In the genomic region with DNA sequence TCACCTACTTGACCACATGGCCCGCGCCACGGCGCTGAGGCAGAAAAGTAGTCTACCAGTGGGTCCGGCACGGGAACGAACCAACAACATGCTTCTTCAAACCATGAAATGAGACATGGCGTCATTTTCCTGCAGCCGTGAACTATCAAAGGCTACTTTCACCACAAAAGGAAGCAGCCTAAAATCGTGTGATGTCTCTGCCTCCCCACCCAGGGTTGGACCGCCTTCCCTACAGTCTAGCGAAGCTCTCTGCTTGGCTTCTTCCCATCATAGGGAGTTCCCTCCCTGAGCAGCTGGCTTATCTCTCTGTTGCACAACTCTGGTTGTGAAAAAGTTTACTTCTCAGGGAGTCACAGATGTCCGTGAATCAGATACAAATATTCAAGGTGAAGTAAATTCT, we compare ENCODE assay signal across 9 mouse cellular contexts.
A peak's percentile ranks its signal among the peaks of the same experiment; 100 is the strongest.
DNase-seq lines count a peak whose midpoint lies in the region; ATAC-seq and TF ChIP-seq lines count a peak whose summit lies in the region.
"Had no signal": no experiment of that assay in that cellular context is flagged by ENCODE, and none has a peak within 500 bp of the region (broad histone marks: within the 10 kb centered on the region; RNA-seq: fewer than 3 reads in every experiment).

No protein-coding gene starts in this region.

- H3K27ac ChIP-seq in heart, postnatal 0 days (ENCODE audit: low read depth): no peak overlapping the region
- 0 out of 2 replicates have a peak overlapping the region, but pooled peaks have one; percentile 27 for H3K27ac ChIP-seq in lung, embryonic 15.5 days
- no peak overlapping the region for H3K27ac ChIP-seq in hindbrain, embryonic 11.5 days (ENCODE audit: low read depth, low read length)
- H3K27ac ChIP-seq: forebrain, embryonic 12.5 days had no signal

- H3K9ac ChIP-seq in heart, postnatal 0 days (replicated peaks; ENCODE audit: low read depth, low read length): no peak overlapping the region
- H3K9ac ChIP-seq in lung, embryonic 15.5 days: no peak overlapping the region
- no peak overlapping the region for H3K9ac ChIP-seq in hindbrain, embryonic 11.5 days (ENCODE audit: low read depth, low read length)
- H3K9ac ChIP-seq: forebrain, embryonic 12.5 days had no signal

- ATAC-seq in heart, postnatal 0 days (ENCODE audit: insufficient read depth, low read depth): no peak
- ATAC-seq in lung, embryonic 15.5 days (ENCODE audit: borderline replicate concordance, extremely low read depth, low FRiP score, low TSS enrichment): no peak
- no peak for ATAC-seq in hindbrain, embryonic 11.5 days (ENCODE audit: low FRiP score)

- H3K4me1 ChIP-seq in heart, postnatal 0 days (ENCODE audit: control insufficient read depth, insufficient read depth): no peaks in the 10 kb centered on the region
- peaks cover 5% of the 10 kb centered on the region; the same call in 1 of the 2 replicates for H3K4me1 ChIP-seq in lung, embryonic 15.5 days
- 0 out of 2 replicates have a peak, but pooled peaks cover 2% of the 10 kb centered on the region for H3K4me1 ChIP-seq in hindbrain, embryonic 11.5 days (replicated peaks; ENCODE audit: control insufficient read depth, insufficient read depth, low read length)

- 0 out of 2 replicates have a peak, but pooled peaks cover 3% of the 10 kb centered on the region for H3K27me3 ChIP-seq in heart, postnatal 0 days (ENCODE audit: control insufficient read depth, insufficient read depth, low read length)
- peaks cover 7% of the 10 kb centered on the region; the same call in 1 of the 2 replicates for H3K27me3 ChIP-seq in lung, embryonic 15.5 days
- H3K27me3 ChIP-seq in hindbrain, embryonic 11.5 days (ENCODE audit: control insufficient read depth, insufficient read depth, low read length): no peaks in the 10 kb centered on the region

- 83% methylated on average over 13 of the region's 13 CpGs for WGBS in heart, postnatal 0 days
- WGBS in lung, embryonic 15.5 days: 76% methylated on average over 13 of the region's 13 CpGs
- 91% methylated on average over 13 of the region's 13 CpGs for WGBS in hindbrain, embryonic 11.5 days

- peak; percentile 58 for DNase-seq in thymus, postnatal 0 days (ENCODE audit: low spot score)
- DNase-seq in thymus, postnatal 25 days: no peak
- DNase-seq in heart, postnatal 0 days (ENCODE audit: low spot score): no peak
- DNase-seq in thymus, postnatal 4 days: peak; percentile 42
- no peak for DNase-seq in hindbrain, embryonic 11.5 days (ENCODE audit: low spot score)
- DNase-seq in embryo, embryonic 10 days (ENCODE audit: low spot score): no peak
- no peak for DNase-seq in adrenal gland, postnatal 14 days

- no peak for TF ChIP-seq EP300 in heart, postnatal 0 days (IDR thresholded peaks at IDR 0.05; ENCODE audit: low read depth)

- no peak overlapping the region for H3K4me3 ChIP-seq in heart, postnatal 0 days (ENCODE audit: low read depth, low read length)
- no peak overlapping the region for H3K4me3 ChIP-seq in lung, embryonic 15.5 days
- no peak overlapping the region for H3K4me3 ChIP-seq in hindbrain, embryonic 11.5 days (ENCODE audit: low read depth, low read length)
- H3K4me3 ChIP-seq: forebrain, embryonic 12.5 days had no signal

- peak overlapping the region; percentile 21; the same call in 1 of the 2 replicates for H3K4me2 ChIP-seq in heart, postnatal 0 days (ENCODE audit: low read depth, low read length)
- no peak overlapping the region; the same call in 1 of the 2 replicates for H3K4me2 ChIP-seq in lung, embryonic 15.5 days
- no peak overlapping the region for H3K4me2 ChIP-seq in hindbrain, embryonic 11.5 days (replicated peaks; ENCODE audit: low read depth, low read length)
- H3K4me2 ChIP-seq: forebrain, embryonic 12.5 days had no signal

- no peaks in the 10 kb centered on the region for H3K36me3 ChIP-seq in heart, postnatal 0 days (replicated peaks; ENCODE audit: control insufficient read depth, insufficient read depth, low read length)
- H3K36me3 ChIP-seq in lung, embryonic 15.5 days: no peaks in the 10 kb centered on the region
- no peaks in the 10 kb centered on the region for H3K36me3 ChIP-seq in hindbrain, embryonic 11.5 days (ENCODE audit: control insufficient read depth, insufficient read depth, low read length)
- H3K36me3 ChIP-seq: forebrain, embryonic 12.5 days had no signal

- no peaks in the 10 kb centered on the region for H3K9me3 ChIP-seq in heart, postnatal 0 days (replicated peaks; ENCODE audit: control insufficient read depth, low read length)
- no peaks in the 10 kb centered on the region for H3K9me3 ChIP-seq in lung, embryonic 15.5 days
- no peaks in the 10 kb centered on the region for H3K9me3 ChIP-seq in hindbrain, embryonic 11.5 days (ENCODE audit: control insufficient read depth, low read length)
- H3K9me3 ChIP-seq: forebrain, embryonic 12.5 days had no signal

- TF ChIP-seq CTCF in heart, postnatal 0 days (IDR thresholded peaks at IDR 0.05; ENCODE audit: low read depth): no peak

Comparison
In these comparisons a context has a peak if more than half of its experiments do, and no peak if none do; other contexts are left out.
1. DNase-seq: peak in thymus, postnatal 0 days (single experiment) and thymus, postnatal 4 days (single experiment); none in thymus, postnatal 25 days (single experiment), heart, postnatal 0 days (single experiment), hindbrain, embryonic 11.5 days (single experiment), embryo, embryonic 10 days (single experiment) and adrenal gland, postnatal 14 days (single experiment).